Mouse (Mus musculus) kidney, adult 8-10 months (tissue): ENCODE data around the gene Tlcd1.

Experiments used
- DNase-seq, 2 experiments: peaks; one replicate each; pipeline ENCODE4 v3.0.0; 2022

The Tlcd1 gene

DNA sequence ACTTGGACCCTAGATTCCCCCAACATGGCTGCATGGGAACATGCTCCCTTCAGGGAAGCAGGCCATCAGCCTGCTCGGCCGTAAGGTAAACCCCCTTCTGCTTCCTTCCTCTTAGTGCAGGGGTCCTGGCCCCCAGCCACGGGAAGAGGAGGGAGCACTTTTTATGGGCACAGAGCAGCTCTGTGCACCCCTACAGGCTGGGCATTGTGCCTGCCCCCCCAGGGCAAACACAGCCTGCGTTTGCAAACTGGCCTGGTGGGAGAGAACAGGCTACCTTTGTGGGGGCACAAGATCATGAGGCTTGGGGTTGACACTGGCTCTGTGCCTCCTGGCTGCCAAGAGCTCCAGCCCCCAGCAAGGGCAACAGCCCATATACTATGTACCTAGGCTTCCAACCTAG is 14.5 kb upstream of the Tlcd1 start:
- peak in 1 of 2 experiments; percentile 18 for DNase-seq

DNA sequence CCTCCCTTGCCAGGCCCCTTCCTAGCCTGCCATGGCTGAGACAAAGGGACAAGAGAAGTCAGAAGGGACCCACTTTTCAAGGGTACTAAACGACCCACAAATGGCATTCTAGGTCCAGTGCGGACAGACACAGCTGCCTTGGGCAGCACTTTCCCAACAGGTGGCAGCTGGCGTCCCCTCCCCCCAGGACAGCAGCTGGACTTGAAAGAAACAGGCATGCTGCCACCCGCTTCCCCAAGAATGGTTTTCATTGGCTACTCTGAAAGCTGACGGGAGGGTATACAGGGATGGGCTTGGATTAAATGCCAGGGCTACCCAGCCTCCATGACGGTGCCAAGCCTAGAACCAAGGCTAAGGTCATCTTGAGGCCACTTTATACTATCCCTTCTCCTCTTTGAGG is 14.0 kb upstream of the Tlcd1 start:
- peak; percentile 48 to 51 for DNase-seq

DNA sequence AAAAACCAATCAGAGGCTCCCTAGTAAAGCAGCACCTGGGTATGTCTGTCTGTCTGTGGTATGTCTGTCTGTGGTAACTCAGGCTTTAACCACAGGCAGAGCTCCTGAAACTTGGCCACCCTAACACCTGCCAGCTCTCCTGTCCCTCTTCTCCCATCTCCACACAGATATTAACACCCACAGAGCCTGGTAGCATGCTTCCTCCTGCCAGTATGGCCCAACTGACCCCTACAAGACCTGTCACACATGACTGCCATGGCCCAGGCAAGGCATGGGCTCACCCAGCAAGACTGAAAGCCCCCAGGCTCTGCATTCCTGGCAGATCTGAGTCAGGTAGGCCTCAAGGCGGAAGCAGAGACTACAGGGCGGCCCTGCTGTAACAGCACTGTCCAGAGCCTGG is 13.5 kb upstream of the Tlcd1 start:
- peak in 1 of 2 experiments; percentile 22 for DNase-seq

DNA sequence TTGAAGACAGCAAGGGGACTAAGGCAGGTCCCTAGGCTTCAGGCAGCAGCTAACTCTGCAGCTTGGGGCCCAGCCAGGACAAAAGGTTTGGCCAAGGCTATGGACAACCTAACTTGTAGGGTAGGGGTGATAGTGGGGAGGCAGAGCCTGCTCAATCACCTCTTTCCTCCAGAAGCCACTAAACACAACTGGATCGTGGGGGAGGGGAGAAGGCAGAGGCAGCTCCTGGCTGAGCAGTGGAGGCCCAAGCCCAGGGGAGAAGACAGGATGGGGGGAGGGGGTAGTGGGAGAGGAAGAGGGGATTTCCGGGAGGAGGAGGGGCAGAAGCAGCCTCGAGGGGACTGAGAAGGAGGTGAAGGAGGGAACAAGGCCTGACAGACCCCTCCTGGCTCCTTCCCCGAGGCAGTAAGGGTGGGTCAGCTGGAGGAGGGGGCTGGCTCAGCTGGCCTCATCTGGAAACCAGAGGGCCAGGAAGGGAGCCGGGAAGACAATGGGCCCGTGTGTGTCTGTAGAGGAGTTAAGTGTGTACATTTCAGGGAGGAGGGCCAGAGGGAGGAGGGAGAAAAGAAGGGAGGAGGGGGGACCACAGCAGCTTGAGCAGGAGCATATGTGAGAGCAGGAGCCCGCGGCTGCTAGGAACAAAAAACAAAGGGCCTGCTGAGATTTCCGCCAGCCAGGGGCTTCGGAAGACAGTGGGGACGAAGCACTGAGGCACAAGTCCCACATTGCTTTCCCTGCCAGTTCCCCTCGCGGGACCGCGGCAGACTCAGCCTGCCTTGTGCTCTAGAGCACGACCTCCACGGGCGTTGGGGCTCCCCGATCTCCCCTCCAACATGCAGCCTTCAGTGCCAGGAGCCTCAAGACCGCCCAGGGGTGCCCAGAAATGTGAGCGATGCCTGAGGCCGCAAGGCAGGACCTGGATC is 12.6 kb upstream of the Tlcd1 start:
- DNase-seq, result peak; percentile 70

DNA sequence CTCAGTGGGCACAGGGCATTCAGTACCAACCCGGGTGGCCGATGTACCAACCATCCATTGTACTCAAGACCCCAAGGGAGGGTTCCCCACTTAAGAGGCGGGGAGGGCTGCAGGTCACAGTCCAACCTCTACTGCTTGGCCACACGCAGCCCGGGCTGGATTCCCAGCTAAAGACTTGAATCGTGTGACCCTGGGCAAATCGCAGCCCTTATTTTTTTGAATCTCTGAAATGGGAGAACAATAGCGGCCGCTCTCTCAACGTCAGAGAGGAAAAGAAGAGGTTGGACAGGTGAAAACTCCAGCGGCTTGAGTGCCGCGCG is 11.9 kb upstream of the Tlcd1 start:
- peak in 1 of 2 experiments; percentile 49 for DNase-seq

DNA sequence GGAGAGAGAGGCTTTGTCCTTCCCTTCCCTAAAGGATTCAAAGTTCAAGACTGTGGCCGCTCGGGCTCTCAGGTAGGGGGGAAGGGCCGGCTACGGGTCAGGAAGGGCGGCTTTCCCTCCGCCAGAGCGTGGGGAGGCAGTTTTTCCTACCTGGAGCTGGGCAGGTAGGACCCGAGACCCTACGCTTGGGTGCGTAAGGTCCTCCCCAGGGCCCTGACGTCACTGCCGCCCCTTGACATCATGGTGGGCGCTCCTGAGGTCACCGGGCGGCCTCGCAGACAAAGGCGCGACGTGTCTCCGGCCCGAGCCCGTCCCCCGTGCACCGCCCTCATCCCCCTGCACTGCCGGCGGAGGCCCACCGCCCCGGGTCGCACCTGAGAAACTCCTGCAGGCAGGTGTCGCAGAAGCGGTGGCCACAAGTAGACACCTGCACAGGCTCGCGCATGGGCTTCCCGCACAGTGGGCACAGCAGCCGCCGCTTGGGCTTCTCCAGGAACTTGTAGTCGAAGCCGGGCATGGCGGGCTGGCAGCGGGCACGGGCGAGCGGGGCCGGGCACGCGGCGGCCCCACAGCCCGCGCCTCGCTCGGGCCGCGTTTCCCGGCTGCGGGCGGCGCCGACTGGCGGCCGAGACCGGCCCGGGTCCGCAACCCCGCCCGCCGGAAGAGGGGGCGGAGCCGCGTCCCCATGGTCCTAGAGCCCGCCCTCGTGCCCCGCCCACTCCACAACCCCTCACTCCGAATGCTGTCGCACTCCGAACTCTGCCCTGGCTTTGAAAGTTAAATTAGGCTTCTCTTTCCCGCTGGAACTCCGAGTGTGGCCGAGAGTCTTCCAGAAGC is 11.4 kb upstream of the Tlcd1 start, which contains the start of gene Traf4:
Traf4 (minus strand) TSS at position 666 of the 837 bp plus-strand sequence.
- DNase-seq, result peak; percentile 86 to 88

DNA sequence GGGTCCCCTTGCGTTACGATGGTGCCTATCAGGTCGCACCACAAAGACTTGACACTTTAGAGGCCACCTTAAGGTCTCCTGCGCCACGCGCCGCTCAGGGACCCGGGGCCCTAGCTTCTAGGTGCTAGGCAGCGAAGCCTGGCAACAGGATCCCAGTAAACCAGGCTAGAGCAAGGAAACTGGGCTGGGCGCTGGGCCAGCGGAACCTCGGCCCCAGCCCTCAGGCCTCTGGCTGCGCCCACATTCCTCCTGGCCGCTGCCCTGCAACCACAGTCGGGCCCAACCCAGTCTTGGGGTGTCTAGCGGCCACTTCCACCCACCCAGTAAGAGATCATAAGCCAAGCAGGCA is 10.8 kb upstream of the Tlcd1 start:
- peak; percentile 83 to 84 for DNase-seq

DNA sequence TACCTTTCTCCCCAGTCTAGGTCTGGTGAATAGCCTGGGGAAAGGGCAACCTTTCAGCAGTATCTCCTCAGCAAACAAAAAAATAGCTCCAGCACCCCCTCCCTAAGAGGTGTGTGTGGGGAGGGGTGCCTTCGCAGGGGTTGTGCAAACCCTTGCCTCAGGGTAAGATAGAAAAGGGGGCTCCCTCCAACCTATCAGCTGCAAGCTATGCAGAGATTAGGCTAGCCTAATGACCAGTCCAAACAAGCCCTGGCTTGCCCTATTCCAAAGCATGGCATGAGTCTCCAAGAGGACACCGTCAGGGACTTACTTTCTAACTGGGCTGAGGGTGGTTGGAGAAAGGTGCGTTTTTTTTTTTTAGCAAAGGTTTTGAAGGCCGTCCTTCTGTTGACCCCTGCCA is 10.3 kb upstream of the Tlcd1 start:
- DNase-seq, result no peak

DNA sequence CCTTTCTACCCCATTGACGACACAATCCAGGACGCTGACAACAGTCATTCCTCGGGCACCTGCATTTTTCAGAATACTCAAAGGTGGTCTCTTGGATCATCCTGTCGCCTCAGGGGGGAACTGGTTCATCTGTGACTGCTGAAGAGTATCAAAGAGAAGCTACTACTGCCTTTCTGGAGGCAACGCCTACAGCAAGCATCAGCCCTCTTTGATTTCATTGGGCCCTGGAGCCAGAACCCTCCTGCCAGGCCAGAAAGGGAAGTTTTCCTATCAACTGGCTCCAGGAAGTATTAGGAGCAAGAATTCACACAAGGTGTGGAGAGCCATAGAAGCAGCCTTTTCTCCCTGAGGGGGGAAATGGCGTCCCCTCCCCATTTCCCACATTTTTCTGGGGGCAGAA is 9.9 kb upstream of the Tlcd1 start:
- DNase-seq, result no peak

DNA sequence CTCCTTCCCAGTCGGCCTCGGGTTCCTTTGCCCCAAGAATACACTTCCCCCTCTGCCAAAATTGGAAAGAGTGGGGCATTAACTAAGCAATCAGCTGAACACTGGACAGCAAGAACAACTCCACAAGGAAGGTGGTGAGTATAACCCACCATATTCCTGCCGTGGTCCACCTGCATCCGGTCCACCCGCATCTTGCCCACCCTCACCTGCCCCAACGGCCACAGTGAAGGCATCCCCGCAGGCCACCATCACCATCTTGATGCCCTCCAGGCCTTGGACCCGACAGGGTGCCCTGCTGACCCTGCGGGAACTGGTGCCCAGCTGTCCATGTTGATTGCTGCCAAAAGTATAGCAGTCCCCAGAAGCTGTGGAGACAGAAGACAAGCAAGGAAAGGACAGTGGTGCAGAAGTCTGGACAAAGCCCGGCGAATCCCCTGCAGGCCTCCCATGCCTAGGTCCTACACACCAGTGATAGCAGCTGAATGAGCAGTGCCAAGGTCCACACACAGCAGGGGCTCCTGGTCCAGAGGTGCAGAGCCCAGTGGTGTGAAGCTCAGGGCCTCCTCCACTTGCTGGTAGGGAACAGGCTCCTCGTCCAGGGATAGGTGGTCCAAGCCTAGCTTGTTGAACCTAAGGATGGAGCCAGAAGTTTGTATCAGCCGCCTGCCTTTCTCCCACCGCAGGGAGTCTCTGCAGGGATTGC is 9.1 kb upstream of the Tlcd1 start:
- DNase-seq, result no peak

DNA sequence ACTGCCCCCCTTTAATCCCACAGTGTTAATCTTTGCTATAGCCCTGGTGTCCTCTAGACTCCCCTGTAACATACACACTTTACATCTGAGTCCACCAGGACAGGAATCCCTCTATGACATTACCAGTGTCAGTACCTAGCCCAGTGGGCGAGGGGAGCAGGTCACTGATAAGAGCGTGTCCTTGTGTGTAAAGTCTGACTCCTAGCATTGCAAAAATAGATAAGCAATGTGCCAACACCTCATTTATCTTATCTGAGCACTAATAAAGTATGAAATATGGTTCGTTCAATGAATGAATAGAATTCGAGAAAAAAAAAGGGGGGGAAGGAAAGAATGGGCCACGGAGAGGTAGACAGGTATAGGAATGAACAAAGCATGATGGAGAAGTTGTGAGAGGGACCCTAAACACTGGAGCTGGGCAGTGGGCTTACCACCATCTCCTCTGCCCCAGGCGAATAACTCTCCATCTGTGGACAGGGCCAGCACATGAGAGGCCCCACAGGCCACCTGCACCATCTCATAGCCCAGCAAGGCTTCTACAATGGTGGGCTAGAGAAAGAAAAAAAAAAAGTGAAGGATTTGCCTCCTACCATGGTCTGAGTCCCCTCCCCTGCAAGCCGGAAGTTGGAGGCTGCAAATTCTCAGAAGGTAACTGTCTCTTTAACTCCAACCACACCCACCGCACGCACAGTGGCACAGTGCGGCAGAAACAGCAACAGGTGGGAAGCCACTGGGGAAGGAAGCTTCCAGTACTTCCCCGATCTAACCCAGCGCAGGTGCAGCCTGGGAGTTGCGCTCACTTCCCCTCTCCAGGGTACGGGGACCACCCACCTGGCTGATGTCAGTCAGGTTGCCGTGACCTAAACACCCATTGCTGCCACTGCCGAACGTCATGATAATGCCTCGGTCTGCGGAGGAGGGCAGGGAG is 7.7 kb upstream of the Tlcd1 start:
- no peak for DNase-seq

DNA sequence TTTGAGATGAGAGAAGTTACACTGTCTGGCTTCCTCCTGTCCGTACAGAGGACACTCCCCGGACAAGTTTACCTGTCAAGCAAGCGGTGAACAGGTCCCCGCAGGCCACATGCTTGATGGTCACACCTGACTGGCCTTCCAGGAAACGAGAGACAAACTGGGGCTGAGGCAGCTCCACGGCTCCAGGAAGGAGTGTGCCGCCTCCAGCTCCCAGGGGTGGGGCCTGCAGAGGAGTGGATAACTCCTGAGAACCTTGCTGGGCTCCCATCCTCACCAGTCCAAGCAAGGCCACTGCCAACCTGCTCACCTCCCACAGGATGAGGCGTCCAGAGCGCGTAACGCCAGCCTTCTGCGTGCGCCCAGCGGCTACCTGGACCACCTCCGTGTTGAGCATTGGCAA is 6.2 kb upstream of the Tlcd1 start:
- DNase-seq, result no peak

DNA sequence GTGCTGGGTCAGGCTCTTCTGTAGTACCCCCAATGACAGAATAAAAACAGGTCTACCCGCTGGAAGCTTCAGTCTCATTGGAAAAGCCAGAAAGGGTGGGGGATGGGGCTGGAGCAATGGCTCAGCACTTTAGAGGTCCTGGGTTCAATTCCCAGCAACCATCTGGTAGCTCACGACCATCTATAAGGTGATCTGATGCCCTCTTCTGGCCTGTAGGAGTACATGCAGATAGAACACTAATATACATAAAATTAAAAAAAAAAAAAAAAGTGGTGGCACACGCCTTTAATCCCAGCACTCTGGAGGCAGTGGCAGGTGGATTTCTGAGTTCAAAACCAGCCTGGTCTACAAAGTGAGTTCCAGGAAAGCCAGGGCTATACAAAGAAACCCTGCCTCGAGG is 5.2 kb upstream of the Tlcd1 start:
- no peak for DNase-seq

DNA sequence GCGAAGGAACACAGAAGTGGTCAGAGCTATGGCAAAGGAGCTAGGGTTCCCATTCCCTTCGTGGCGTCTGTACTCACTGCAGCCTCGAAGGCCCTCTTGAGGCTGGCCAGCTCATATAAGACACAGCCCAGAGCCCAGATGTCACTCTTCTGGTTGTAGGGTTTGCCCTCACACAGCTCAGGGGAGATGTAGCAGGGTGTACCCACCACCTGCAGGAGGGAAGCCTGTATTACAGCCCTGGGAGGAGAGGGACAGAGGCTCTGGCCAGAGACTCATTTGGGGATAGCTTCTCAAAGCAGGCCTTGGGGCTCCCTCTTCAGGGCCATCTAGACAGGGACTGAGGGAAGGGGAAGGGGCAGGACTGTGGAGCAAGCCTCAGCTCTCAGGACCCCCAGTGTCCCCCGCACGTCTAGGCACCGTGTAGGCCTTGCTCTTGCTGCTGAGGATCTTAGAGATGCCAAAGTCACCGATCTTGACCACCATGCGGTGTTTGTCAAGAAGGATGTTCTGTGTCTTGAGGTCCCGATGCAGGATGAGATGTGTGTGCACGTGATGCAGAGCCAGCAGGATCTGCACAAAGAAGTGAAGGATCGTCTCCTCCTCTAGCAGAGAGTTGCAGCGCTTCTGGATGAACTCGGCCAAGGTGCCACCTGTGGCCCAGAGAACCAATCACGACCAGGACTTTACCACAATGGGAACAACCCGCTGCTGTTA is 4.3 kb upstream of the Tlcd1 start:
- no peak for DNase-seq

DNA sequence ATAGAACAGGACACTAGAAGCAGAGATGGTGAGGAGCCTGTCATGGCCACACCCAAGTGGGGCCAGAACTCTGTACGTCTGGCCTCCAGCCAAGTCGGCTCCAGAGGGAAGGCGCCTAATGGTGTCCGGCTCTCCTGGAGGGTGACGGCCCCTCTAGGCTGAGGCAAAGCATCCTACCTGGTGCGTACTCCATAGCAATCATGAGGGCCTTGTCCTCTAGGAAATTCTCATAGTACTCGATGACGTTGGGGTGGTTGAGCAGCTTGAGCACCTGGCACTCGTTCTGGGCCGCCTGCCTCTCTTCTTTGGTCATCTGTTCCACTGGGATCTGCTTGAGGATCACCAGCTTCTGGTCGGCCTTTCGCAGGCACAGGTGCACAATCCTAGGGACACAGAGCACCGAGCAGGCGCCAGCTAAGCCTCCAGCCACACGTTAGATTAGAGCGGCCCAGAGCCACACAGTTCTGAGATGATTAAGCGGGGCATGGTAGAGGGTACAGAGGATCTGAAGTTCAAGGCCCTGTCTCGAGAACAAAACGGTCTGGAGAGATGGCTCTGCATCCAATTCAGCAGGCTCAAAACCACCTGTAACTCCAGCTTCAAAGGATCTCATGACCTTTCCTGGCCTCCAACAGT is 3.6 kb upstream of the Tlcd1 start:
- no peak for DNase-seq

DNA sequence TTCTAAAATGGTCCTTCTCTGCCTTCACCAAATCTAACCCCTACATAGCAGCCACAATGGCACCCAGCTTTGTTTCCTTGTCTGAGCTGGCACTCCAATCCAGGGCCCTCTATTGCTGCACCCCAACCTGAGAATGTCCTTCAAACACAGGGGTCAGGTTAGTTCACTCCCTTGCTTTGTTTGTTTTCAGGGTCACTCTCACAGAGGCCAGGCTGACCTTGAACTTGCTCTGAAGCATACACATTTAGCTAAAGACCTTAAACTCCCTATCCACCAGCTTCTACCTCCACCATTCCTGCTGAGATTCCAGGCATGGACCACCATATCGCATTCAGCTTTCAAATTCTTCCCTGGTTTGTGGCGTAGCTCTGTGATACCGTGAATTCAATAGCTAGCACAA is 2.0 kb upstream of the Tlcd1 start:
- DNase-seq, result no peak

DNA sequence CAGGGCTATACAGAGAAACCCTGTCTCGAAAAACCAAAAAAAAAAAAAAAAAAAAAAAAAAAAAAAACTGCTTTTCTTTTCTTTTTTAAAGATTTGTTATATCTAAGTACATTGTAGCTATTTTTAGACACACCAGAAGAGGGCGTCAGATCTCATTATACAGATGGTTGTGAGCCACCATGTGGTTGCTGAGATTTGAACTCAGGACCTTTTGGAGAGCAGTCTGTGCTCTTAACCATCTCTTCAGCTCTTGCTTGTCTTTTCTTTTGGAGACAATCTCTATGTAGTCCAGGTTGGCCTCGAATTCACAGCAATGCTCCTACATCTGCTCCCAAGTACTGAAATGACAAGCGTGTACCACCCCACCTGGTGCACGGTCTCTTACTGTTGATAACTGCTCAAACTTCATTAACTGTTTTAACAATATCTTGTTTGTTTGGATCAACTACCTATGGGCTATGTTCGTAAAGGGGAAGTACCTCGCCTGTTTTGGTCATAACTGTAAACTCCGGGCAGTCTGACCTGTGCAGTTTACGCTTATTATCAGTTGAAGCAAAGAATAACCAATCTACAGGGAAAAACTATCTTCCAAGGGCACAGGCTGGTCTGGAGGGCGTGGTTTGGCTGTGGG is 625 bp upstream of the Tlcd1 start:
- DNase-seq, result no peak

DNA sequence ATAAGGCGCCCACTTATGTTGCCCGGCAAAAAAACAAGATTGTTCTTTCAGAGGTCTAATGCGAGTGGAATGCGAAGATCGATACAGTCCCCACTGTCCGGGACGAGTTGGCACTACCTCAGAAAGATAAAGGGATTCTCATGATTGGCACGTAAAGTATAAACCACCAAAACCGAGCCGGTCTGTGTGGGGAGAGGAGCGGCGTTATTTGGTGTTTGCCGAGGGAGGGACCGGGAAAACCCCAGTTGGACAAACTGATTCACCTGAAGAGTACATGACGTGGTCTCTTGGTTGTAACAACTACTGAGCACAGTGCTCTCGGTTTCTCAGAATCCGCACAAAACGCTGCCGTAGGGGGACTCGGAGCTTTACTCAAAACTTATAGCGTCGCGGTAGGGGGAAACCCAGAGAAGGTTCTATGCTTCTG is 407 bp downstream of the Tlcd1 start:
- DNase-seq, result no peak

DNA sequence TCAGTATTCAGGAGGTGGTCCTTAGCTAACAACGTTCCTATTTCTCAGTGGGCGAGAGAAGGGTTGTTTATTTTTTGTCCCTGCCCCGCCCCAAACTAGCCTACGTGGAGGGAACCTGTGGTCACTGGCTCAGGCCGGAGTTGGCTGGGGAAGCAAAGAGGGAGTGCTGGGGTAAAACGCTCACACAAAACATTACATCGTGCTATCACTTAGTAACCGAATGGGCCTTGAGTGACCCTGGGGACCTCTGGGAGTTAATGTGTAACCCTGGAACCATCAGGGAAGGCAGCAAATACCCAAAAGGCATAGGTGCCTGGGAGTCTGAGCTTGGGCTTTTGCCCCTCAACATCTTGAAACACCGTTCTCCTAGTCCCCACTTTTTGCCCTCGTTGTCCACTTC is 926 bp downstream of the Tlcd1 start:
- peak; percentile 89 to 96 for DNase-seq
